Mouse (Mus musculus): ENCODE measurements at regions not wholly inside any gene's neighbourhood (a gene's known extent, or its start where the extent isn't known, plus 50 kb on each side); places are given as distances from the start of the nearest gene placed in this dataset.

DNA sequence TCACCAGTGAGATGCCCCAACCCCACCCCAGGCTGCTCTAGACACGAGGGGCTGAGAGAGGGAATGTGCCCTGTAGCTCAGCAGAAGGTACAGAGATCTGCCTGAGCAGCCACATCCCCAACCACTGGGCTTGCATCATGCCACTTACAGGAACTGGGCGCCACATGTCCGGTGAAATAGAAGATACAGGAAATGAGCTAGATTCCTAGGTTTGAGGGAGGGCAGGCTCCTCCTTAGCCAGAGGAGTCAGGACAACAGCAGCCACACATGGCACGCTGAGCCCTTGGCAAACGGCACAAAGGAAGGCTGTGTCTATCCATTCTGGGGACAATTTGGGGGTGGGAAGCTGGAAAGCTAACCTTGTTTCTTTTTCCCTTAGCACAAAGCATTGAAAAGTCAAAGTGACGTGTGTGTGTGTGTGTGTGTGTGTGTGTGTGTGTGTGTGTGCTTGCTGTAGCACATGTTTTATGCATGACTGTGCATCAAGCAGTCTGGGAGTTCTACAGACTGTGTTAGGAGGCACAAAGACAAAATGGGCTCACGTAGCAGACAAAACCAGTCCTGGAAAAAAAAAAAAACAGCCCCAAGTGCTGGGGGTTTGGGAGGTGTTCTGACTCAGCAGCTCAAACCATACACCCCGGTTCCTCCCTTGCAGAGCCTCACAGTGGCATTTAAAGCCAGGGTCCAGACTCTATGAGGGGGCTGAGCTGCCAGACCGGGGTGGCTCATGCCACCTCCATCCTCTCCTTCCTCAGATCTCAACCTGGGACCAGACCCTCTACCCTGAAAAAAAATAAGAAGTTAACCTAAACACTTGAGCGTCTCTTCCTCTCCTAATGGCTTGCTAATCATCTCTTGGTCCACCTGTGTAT, 343.7 kb upstream of the Smim15 start:
- DNase-seq (ENCODE audit: low spot score in 2 of 2) = peak in 1 of 2 experiments; percentile 31

DNA sequence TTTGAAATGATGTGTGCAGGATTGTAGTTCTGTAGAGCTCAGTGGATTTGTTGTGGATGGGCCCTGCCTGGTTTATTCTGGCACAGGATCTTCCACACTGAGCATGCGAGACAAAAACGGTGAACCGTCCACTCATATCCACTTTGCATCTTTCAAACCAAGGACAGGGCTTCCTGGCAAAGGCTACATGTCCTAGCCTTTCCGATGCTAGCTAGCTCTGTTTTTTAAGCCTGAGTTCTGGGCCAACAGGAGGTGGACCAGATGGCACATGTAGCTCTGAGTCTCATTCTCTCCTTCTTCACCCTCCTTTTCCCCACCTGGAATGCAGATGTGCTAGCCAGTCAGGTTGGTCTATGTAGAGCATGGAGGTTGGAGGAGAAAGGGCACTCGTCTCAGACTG, 345.0 kb upstream of the Smim15 start:
- peak; percentile 8 to 26 for DNase-seq (ENCODE audit: low spot score in 2 of 2)

DNA sequence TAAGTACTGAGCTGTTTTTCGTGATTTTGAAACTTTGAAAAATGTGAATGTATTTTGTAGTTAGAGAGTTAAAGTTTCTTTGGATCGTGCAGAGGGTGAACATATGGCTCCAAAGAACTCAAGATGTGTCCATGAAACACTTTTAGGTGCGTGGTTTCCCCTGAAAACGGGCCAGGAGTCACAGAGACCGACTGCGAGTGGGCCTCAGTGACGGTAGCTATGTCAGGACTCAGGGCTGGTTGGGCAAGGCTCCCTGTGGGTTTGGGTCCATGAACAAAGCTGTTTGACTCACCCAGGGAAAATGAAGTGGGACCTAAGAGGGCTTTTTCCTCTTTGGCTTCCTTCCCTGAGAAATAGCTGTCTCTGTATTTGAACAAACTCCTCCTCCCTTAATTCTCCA, 345.9 kb upstream of the Smim15 start:
- peak; percentile 53 to 62 for DNase-seq (ENCODE audit: low spot score in 2 of 2)

DNA sequence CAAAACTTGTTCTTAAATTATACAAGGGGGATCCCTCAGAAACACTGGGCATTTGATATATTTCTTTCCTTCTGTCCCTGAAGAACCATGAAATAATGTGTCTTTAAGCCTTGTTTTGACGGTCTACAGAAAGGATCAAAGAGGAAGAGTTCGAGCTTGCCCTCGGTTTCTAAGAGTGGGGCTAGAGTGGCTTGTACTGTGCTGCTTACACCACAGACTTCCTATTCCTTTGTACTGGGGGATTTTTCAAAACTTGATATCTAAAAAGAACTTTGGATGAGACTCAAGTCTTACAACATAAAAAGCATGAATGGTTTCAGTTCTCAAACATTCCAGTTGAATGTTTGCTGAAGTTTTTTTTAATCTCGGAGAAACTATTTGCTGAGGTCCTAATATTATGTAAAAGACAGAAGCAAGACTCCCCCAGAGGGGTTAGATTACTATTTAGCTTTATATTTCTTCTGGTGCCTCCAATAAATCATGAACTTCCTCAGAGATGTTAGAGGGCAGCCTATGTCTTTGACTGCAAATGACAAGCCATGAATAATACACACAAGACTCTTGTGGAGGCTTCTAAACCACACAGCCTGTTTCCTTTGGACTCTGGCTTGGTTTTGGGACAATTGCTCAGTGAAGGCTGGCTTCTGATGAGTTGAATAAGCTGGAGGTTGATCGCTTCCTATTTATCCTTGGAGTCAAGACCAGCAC, 352.0 kb upstream of the Smim15 start:
- DNase-seq (ENCODE audit: low spot score in 2 of 2) = no peak

DNA sequence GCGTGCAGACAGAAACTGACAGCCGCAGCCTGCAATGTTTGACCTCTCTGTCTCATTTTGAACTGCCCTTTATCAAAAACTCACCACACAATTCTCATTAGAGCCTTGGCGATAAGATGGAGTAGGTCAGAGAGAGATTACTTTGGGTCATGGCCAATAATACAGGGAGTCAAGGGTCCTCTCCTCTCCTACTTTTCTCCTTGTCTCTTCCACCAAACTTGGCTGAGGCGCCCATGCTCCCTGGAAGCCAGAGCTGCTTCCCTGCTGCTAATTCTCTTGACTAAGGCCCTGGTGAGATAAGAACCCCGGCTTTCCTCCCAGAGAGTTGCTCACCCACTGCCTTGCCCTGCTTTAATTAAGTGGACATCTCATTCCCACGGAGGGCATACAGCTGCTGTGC, 355.3 kb upstream of the Smim15 start:
- DNase-seq (ENCODE audit: low spot score in 2 of 2) = no peak

DNA sequence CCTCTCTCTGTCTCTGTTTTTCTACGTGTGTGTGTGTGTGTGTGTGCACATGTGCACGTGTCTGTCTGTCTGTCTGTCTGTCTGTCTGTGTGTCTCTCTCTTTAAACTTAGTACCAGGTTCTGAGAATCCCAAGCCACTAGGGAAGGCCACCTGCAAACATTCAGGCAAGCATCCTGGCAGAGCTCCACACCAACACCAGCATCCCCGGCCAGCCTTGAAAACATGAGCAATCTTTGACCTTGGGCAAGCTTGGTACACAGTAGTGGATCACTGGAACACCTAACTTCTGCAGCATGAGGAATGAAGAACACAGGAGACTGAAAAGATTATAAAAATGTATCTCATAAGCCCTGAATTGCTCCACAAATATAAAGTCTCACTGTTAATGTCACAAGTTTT, 359.0 kb upstream of the Smim15 start:
- DNase-seq (ENCODE audit: low spot score in 2 of 2) = no peak

DNA sequence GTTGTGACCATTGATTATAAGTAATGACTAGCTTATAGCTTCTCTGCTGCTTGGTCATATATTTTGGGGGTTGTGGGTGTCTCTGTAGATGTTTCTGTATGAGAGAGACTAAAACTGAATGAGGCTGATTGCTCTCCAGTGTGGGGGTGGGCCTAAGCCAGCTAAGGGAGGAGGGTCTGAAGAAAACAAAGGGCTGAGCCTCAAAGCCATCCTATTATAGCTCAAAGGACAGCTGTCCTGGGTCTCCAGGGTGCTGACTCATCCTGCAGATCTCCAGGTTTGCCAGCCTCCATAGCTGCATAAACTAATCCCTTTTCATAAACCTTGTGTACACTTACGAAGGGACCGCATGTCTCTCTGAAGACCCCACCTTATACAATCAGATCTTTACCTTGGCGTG, 360.3 kb upstream of the Smim15 start:
- DNase-seq (ENCODE audit: low spot score in 2 of 2) = no peak

DNA sequence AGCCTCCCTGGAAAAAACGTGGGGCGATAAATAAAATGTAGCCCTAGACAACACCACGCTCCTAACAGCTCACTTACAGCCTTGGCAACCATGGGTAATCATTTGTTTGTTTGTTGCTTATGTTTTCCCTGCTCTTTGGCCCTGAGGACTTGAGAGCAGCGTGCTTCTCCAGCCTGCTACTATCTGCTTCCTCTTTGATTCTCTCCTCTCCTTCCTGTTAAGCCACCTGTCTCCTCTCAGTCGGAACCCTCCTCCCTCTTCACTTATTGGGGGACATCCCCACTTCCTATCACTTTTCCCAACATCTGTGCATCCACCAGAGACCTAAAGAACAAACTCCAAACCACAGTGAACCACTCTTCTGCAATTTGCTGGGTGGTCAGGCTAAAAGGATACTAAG, 362.5 kb upstream of the Smim15 start:
- DNase-seq (ENCODE audit: low spot score in 2 of 2) = no peak

DNA sequence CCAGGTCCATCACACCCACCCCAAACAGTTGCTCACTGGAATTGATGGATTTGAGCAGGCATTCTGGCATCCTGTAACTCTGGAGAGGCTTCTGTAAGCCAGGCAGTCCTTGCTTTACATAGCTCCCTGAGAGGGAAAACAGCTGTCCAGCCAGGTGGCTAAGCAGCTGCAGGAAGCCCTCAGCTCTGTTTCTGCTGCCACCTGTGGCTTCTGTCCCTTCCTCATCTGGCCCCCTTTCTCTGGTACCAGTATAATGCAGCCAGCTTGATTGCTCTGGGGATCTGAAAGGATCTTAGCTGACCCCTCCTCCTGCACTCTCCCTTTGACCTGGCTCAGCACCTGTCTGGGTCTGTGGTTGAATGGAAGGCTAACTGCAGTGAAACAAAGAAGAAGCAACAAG, 365.4 kb upstream of the Smim15 start:
- no peak for DNase-seq (ENCODE audit: low spot score in 2 of 2)

DNA sequence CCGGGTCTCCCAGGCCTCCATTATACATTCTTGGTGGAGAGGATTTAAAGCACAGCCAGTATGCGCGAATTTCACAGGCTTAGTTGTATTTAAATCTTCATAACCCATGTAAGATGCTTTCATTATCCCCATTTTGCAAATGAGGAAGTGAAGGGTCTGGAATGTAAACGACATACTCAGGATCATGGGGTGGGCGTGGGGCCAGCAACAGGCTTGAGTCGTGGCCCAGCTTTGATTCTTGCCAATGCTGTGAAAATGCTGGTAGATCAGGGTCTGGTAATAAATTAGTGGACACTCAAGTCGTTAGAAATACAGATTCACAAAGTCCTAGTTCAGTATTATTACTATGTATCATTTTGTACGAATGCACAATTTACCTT, 367.2 kb upstream of the Smim15 start:
- no peak for DNase-seq (ENCODE audit: low spot score in 2 of 2)

DNA sequence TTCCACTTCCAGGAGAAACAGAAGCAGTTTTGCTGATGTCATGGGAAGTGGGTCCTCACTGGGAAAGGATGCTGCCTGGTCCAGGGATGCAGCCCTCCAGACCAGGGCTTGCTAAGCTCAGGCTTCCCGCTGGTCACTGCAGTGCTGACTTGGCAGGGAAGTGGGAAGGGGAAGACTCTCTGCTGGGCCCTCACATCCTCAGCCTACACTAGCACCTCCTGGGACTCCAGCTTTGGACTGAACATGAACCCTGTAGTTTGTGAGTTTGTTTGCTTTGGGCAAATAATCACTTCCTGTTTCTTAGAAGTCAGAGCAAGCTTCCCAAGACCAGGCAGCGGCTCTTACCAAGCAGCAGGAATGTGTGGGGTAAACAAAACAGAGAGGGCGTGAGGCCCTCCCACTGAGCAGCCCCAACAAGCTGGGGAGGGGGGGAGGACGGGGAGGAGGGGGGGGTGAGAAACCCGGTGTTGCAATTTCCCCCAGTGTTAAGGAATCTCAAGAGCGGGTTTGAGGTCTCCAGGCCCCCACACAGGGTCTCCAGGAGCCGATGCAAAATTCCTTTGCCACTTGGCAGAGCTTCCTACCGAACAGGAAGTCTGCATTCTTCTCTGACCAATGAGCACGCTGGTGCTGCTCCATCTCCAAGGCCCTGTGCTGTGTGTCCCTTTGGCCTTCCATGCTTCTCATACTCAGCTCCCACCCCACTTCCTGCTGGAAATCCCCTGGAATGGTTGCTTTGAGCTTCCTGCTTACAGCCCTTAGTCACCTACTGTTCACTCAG, 367.7 kb upstream of the Smim15 start:
- DNase-seq (ENCODE audit: low spot score in 2 of 2) = no peak

DNA sequence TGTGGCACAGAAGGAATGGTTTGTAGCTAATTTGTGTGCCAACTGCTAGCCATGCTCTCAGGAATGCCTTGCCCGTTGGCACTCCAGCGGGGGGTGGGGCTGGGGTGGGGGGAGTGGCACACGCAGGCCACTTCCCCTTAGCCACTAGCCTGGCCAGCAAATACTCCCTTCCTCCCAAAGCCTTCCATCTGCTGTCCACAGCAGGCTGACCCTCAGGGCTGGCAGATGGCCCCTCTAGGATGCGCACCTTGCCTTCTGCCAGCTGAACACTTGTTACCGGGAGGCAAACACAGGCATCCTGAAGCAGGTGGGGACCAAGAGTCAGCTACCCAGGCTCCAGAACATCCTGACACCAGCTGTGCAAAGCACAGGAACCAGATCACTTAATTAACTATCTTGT, 372.1 kb upstream of the Smim15 start:
- no peak for DNase-seq (ENCODE audit: low spot score in 2 of 2)

DNA sequence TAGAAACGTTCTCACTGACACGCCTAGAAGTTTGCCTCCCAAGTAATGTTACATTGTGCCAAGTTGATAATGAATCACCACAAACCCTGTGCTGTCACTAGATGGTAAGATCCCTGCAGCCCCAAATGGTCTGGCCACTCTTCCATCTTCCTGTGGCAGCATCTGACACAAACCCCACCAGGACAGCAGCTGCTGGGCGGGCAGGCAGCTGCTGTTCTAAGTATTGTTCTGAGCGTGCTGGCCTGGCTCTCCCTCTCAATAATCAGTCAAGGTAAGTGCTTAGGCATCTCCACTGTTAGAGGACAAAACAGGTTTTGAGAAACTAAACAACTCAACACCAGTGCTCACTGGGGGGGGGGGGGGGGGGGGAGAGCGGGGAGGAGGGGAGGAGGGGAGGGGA, 375.7 kb upstream of the Smim15 start:
- DNase-seq (ENCODE audit: low spot score in 2 of 2) = no peak

DNA sequence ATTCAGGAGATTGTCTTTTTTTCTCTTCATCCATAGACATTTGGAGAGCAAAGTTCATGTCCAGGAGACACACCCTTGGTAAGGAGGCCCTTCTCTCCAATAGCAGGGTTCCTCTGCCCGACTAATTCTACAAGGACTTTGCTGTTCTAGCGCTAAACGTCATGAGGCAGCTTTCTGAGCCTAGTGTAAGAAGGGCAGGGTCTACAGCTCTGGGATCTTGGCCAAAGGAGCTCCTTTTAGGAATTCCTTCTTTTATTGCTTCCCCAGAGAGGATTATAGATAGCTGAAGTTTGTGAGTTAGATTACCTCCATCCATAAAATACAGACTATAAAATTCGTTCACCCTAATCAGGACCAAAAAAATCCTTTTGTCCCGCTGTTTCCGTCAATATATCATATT, 378.5 kb upstream of the Smim15 start:
- no peak for DNase-seq (ENCODE audit: low spot score in 2 of 2)

DNA sequence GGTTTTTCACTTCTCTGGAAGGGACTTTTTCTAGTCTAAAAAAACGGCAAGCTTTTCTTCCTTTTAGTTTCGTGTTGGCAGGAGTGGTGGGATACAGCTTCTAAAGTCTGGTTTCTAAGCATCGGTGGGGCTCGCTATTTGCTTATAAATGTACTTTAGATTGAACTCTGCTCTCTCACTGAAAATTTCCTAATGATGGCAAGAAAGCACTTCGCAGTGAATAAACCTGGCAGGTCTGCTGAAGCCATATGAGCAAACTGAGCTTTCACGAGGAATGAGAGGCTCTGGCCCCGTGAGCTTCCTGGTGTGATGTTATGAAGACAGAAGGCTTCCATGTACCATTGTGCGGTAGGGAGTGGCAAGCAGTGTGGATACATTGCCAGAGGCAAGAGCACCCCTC, 380.0 kb upstream of the Smim15 start:
- DNase-seq (ENCODE audit: low spot score in 2 of 2) = no peak

DNA sequence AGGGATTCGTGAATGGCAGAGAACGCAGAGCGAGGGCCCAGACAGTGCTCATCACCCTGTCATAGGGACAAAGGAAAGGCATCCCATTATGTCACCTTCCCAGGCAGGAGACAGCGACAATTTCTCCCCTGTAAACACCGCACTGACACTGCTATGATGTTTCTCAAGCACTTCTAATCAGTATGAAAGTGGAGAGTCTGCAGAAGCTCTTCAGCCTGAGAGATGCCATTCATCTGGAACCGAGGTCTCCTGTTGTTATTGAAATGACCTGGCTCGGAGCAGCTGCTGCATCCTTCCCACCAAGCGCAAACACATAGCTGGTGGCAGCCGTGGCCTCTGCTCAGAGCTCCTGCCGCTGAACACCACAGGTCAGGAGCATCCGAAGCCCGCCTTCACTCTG, 380.5 kb upstream of the Smim15 start:
- DNase-seq (ENCODE audit: low spot score in 2 of 2) = no peak

DNA sequence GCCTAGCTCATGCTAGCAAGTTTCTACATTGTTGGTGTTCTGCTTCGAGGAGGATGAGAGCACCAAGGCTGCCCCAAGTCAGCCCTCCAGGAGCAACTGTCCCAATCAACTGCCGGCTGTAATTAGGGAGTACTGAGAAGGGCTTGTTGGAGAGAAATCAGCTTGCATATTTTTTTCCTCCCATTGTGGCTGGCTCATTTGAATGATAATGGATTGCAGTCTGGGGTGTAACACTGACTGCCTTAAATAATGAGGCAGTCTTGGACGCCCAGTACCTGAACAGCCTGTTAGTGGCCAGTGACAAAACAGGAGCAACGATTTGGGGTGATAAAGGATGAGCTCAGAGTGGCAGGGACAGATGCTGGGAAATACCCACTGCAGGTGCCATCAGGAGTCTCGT, 382.8 kb upstream of the Smim15 start:
- DNase-seq (ENCODE audit: low spot score in 2 of 2) = no peak

DNA sequence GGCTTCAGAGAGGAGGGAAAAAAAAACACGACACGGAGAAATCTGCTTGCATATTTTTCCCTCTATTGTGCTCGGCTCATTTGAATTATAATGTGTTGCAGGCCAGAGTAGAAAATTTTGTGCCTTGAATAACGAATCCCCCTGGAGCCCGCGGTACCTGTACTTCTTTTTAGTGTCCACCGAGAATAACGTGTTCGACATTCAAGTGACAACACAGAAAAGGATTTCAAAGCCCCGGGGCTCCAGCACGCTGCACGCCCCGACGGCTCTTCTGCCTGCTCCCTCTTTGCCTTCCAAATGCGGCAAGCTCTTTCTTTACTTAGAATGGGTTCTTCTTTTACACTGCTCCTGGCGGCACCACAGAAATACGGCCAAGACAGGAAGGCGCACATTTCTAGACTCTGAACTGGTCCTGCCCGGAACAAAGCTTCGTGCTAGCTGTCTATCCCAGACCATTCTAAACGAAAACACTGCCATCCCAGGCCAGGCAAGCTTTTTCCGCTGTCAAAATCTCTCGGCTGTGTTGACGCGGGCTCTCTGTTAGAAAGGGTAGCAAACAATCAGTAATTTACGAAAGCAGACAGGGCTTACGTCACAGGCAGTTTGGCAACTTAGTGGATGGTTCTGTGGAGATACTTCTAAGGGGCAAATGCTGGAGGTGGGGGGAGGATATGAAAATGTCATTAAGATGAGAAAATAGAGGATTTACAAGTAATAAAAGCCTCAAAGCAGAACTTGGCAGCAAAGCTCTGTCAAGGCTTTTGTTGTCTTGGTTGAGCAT, 398.2 kb upstream of the Smim15 start:
- peak; percentile 51 to 54 for DNase-seq (ENCODE audit: low spot score in 2 of 2)

DNA sequence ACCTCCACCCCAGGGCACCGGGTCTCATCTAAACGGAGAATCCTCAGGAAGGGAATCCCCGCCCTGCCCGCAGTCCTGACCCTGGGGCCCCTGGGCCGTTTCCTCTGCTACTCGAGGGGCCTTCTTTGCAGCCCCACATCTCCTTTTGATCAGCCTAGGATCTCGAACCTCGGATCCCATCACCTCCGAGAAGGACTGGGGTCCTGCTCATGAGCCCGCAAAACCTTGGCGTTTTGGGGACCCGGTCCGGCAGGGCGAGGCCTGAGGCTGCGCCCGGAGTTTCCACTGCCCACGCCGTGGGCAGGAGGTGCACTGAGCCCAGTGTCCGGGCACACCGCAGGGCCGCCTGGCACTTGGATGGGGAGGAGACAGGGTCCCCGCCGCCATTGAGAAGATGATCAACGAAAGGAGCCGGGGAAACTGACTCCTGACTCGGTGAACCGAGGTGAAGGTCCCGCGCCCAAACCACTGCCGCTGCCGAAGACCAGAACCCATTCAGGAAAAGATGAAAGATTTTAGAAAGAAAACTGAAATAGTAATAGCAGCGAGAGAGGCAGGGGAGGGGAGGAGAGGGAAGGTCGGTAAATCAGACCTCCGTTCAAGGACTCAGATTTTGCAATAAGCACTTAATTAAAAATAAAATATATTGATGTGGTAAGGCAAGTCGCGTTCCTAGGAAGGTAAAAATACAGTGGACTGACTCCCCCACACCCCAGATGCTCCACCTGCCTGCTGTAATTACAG, 399.0 kb upstream of the Smim15 start:
- peak in 1 of 2 experiments; percentile 11 for DNase-seq (ENCODE audit: low spot score in 2 of 2)

DNA sequence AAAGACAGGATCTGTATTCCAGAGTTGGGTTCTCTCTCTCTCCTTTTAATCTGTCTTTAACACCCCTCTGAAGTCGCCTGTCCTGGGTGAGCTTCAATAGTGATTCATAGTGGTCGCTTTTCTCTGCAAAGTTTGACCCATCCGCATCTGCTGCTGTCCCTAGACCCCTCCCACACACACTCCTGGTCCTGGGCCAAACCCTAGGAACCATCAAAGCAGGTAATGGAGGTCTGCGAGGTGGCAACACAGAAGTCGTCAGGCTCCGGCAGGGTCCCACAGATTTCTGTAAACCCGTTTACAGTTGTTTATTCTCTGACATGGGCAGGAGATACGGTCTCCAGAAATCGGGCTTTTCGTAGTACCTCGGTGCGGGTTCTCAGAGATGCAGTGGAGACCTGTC, 399.5 kb upstream of the Smim15 start:
- DNase-seq (ENCODE audit: low spot score in 2 of 2) = no peak

Data from right cerebral cortex, adult 2 months (tissue).